Mouse (Mus musculus) megakaryocyte progenitor cell, adult 5-6 weeks (primary cell): ENCODE results near the gene Ppp2r5b. TPM values are rescaled to one million over a fixed set of nuclear protein-coding genes. Genes with fewer than 3 reads are reported as not detected.

Experiments
- ATAC-seq: replicated peaks from 2 replicates; pipeline ENCODE4 v1.8.0; 2016; ENCODE audit warnings: mild to moderate bottlenecking, moderate TSS enrichment, inconsistent platforms; ENCODE audit not compliant: poor library complexity
- total RNA-seq, 2 experiments: library from RNA; stranded (forward) in 1 of 2; stranded (reverse) in 1 of 2; fragments of 157-497, 149-512 nt in 1 of 2; fragments of 200-1000 nt in 1 of 2; gene quantifications; 2 replicates each; pipeline versions ENCODE4 v1.2.3 to v1.2.4; 2015 to 2017

Gene Ppp2r5b
- total RNA-seq, 2 experiments from 2014 or later = 2.3 to 2.8 TPM

- no peak for ATAC-seq
These were observed 34.3 kb upstream of the Ppp2r5b start for GRCm38 (mm10) chr19:6269798-6270475.

GRCm38 (mm10) chr19:6268670-6269132, 33.0 kb upstream of the Ppp2r5b start:
- ATAC-seq = peak; percentile 51

GRCm38 (mm10) chr19:6268170-6268528, 32.5 kb upstream of the Ppp2r5b start:
- peak; percentile 91 for ATAC-seq

GRCm38 (mm10) chr19:6267306-6268169, 31.9 kb upstream of the Ppp2r5b start:
- ATAC-seq = no peak

- ATAC-seq = no peak
These were observed 30.1 kb upstream of the Ppp2r5b start for GRCm38 (mm10) chr19:6265727-6266182.

GRCm38 (mm10) chr19:6264945-6265344, 29.3 kb upstream of the Ppp2r5b start:
- no peak for ATAC-seq

- no peak for ATAC-seq
These were observed 28.5 kb upstream of the Ppp2r5b start for GRCm38 (mm10) chr19:6264200-6264599.

GRCm38 (mm10) chr19:6262839-6263433, 27.3 kb upstream of the Ppp2r5b start:
- ATAC-seq = no peak

GRCm38 (mm10) chr19:6262222-6262621, 26.6 kb upstream of the Ppp2r5b start:
- ATAC-seq = peak; percentile 84

- ATAC-seq = no peak
These were observed 25.7 kb upstream of the Ppp2r5b start for GRCm38 (mm10) chr19:6261379-6261778.

GRCm38 (mm10) chr19:6260946-6261345, 25.3 kb upstream of the Ppp2r5b start:
- ATAC-seq = no peak

- peak; percentile 37; the same call in 1 of the 2 replicates for ATAC-seq
These were observed 24.8 kb upstream of the Ppp2r5b start for GRCm38 (mm10) chr19:6260428-6260827.

GRCm38 (mm10) chr19:6253021-6253420, 17.3 kb upstream of the Ppp2r5b start:
- ATAC-seq = no peak

- ATAC-seq = no peak
These were observed 12.0 kb upstream of the Ppp2r5b start for GRCm38 (mm10) chr19:6247526-6248300.

GRCm38 (mm10) chr19:6245806-6246205, 10.1 kb upstream of the Ppp2r5b start:
- ATAC-seq = no peak

- ATAC-seq = no peak
These were observed 7.6 kb upstream of the Ppp2r5b start for GRCm38 (mm10) chr19:6243226-6243625.

GRCm38 (mm10) chr19:6242281-6242680, 6.6 kb upstream of the Ppp2r5b start:
- peak; percentile 75 for ATAC-seq

GRCm38 (mm10) chr19:6241274-6242107, 5.8 kb upstream of the Ppp2r5b start, which contains the start of gene Atg2a:
Gene Atg2a (plus strand): TSS chr19:6241668.
- ATAC-seq = peak; percentile 89

GRCm38 (mm10) chr19:6240725-6241124, 5.1 kb upstream of the Ppp2r5b start:
- ATAC-seq = no peak

GRCm38 (mm10) chr19:6240136-6240535, 4.5 kb upstream of the Ppp2r5b start:
- ATAC-seq = no peak
